8 mouse cellular contexts compared by ENCODE assay signal in genomic region chr8:86746511-86746910, GRCm38 (mm10). TPM values are rescaled to one million over a fixed set of nuclear protein-coding genes. Genes with fewer than 3 reads are reported as not detected.
A peak's percentile ranks its signal among the peaks of the same experiment; 100 is the strongest.
DNase-seq lines count a peak whose midpoint lies in the region; ATAC-seq lines count a peak whose summit lies in the region.

No protein-coding gene starts in this region.

- H3K9ac ChIP-seq in embryonic facial prominence, embryonic 11.5 days (replicated peaks; ENCODE audit: low read length): peak overlapping the region; percentile 99
- peak overlapping the region; percentile 99 for H3K9ac ChIP-seq in hindbrain, embryonic 14.5 days
- peak overlapping the region; percentile 99 for H3K9ac ChIP-seq in liver, embryonic 12.5 days
- H3K9ac ChIP-seq in neural tube, embryonic 15.5 days (replicated peaks): peak overlapping the region; percentile 97

- H3K4me1 ChIP-seq in embryonic facial prominence, embryonic 11.5 days (ENCODE audit: control insufficient read depth, insufficient read depth, low read length): no peaks in the 10 kb centered on the region
- peaks cover 31% of the 10 kb centered on the region for H3K4me1 ChIP-seq in hindbrain, embryonic 14.5 days (replicated peaks; ENCODE audit: control insufficient read depth, insufficient read depth, low read length)
- peaks cover 42% of the 10 kb centered on the region for H3K4me1 ChIP-seq in liver, embryonic 12.5 days
- peaks cover 37% of the 10 kb centered on the region for H3K4me1 ChIP-seq in neural tube, embryonic 15.5 days

- H3K4me2 ChIP-seq in embryonic facial prominence, embryonic 11.5 days (ENCODE audit: low read depth, low read length): peak overlapping the region; percentile 81
- H3K4me2 ChIP-seq in hindbrain, embryonic 14.5 days (replicated peaks): peak overlapping the region; percentile 88
- peak overlapping the region; percentile 81 for H3K4me2 ChIP-seq in liver, embryonic 12.5 days
- peak overlapping the region; percentile 70 for H3K4me2 ChIP-seq in neural tube, embryonic 15.5 days

- no peak for DNase-seq in frontal cortex, postnatal 36 days (ENCODE audit: low spot score in 2 of 2)
- peak; percentile 21 for DNase-seq in embryonic facial prominence, embryonic 11.5 days (ENCODE audit: low spot score)
- DNase-seq in hindbrain, embryonic 14.5 days (ENCODE audit: low spot score): no peak
- no peak for DNase-seq in B cell, adult 2 months

- peak overlapping the region; percentile 69 for H3K4me3 ChIP-seq in embryonic facial prominence, embryonic 11.5 days (ENCODE audit: low read depth, low read length)
- peak overlapping the region; percentile 96 for H3K4me3 ChIP-seq in hindbrain, embryonic 14.5 days (replicated peaks; ENCODE audit: low read length)
- H3K4me3 ChIP-seq in liver, embryonic 12.5 days: peak overlapping the region; percentile 96
- peak overlapping the region; percentile 59 for H3K4me3 ChIP-seq in neural tube, embryonic 15.5 days (replicated peaks)

- H3K36me3 ChIP-seq in embryonic facial prominence, embryonic 11.5 days (replicated peaks; ENCODE audit: control insufficient read depth, insufficient read depth, low read depth, low read length): no peaks in the 10 kb centered on the region
- no peaks in the 10 kb centered on the region for H3K36me3 ChIP-seq in hindbrain, embryonic 14.5 days (replicated peaks; ENCODE audit: control insufficient read depth, insufficient read depth)
- no peaks in the 10 kb centered on the region for H3K36me3 ChIP-seq in liver, embryonic 12.5 days
- H3K36me3 ChIP-seq in neural tube, embryonic 15.5 days: no peaks in the 10 kb centered on the region

- ATAC-seq in frontal cortex, adult (ENCODE audit: low TSS enrichment): peak; percentile 12; the same call in 1 of the 2 replicates
- ATAC-seq in CD4-positive, CD25-positive, alpha-beta regulatory T cell, adult 4 months: peak; percentile 44
- ATAC-seq in embryonic facial prominence, embryonic 11.5 days (replicated peaks; ENCODE audit: insufficient number of reproducible peaks, low FRiP score, low TSS enrichment, low read depth): 0 out of 2 replicates have a peak, but pooled peaks have one; percentile 14
- ATAC-seq in hindbrain, embryonic 14.5 days (ENCODE audit: low FRiP score): peak; percentile 33; the same call in 1 of the 2 replicates
- ATAC-seq in liver, embryonic 12.5 days: peak; percentile 17; the same call in 1 of the 2 replicates
- peak; percentile 22; the same call in 1 of the 2 replicates for ATAC-seq in neural tube, embryonic 15.5 days (ENCODE audit: low FRiP score)

- no peaks in the 10 kb centered on the region for H3K9me3 ChIP-seq in embryonic facial prominence, embryonic 11.5 days (replicated peaks; ENCODE audit: control insufficient read depth, low read length)
- H3K9me3 ChIP-seq in hindbrain, embryonic 14.5 days (ENCODE audit: control insufficient read depth, low read length): no peaks in the 10 kb centered on the region
- H3K9me3 ChIP-seq in liver, embryonic 12.5 days (replicated peaks): no peaks in the 10 kb centered on the region
- no peaks in the 10 kb centered on the region for H3K9me3 ChIP-seq in neural tube, embryonic 15.5 days (replicated peaks)

- H3K27me3 ChIP-seq in embryonic facial prominence, embryonic 11.5 days (ENCODE audit: control insufficient read depth, insufficient read depth, low read length): no peaks in the 10 kb centered on the region
- no peaks in the 10 kb centered on the region for H3K27me3 ChIP-seq in hindbrain, embryonic 14.5 days (ENCODE audit: control insufficient read depth, insufficient read depth, low read length)
- peaks cover 7% of the 10 kb centered on the region for H3K27me3 ChIP-seq in liver, embryonic 12.5 days (replicated peaks)
- H3K27me3 ChIP-seq in neural tube, embryonic 15.5 days (replicated peaks): no peaks in the 10 kb centered on the region

- WGBS in embryonic facial prominence, embryonic 11.5 days: 1% methylated on average over 11 of the region's 11 CpGs
- WGBS in hindbrain, embryonic 14.5 days: 3% methylated on average over 11 of the region's 11 CpGs
- 5% methylated on average over 11 of the region's 11 CpGs for WGBS in liver, embryonic 12.5 days (ENCODE audit: insufficient replicate concordance)
- 3% methylated on average over 11 of the region's 11 CpGs for WGBS in neural tube, embryonic 15.5 days

- H3K27ac ChIP-seq in embryonic facial prominence, embryonic 11.5 days (replicated peaks; ENCODE audit: low read depth, low read length): no peak overlapping the region
- H3K27ac ChIP-seq in hindbrain, embryonic 14.5 days: peak overlapping the region; percentile 98
- H3K27ac ChIP-seq in liver, embryonic 12.5 days: peak overlapping the region; percentile 97
- H3K27ac ChIP-seq in neural tube, embryonic 15.5 days (replicated peaks): peak overlapping the region; percentile 96

RNA-seq across cellular contexts. Expression of gene Siah1a, which starts 0.8 kb away (rescaled TPM):
- polyA plus RNA-seq in CD4-positive, CD25-positive, alpha-beta regulatory T cell, adult 4 months (2017; shearing (Covaris generic)): 1 to 10 TPM; 4.8 to 7.9 TPM
- 74.9 and 84.7 TPM in 2 replicates for polyA plus RNA-seq in embryonic facial prominence, embryonic 11.5 days (2014; fragmentation: Nextera tagmentation; extraction: Ambion mirVana)
- 80.1 and 84.6 TPM in 2 replicates for polyA plus RNA-seq in hindbrain, embryonic 14.5 days (2014; fragmentation: Nextera tagmentation; extraction: Ambion mirVana)
- 20.3 and 21.3 TPM in 2 replicates for polyA plus RNA-seq in liver, embryonic 12.5 days (2016; fragmentation: Nextera tagmentation; extraction: Ambion mirVana)
- 62.9 and 67.9 TPM in 2 replicates for polyA plus RNA-seq in neural tube, embryonic 15.5 days (2015; fragmentation: Nextera tagmentation; extraction: Ambion mirVana)

RNA-seq across cellular contexts. Expression of gene Gm10638, which starts 1.0 kb away (rescaled TPM):
- not detected for polyA plus RNA-seq in CD4-positive, CD25-positive, alpha-beta regulatory T cell, adult 4 months (2017; shearing (Covaris generic))
- 4.3 and 5.2 TPM in 2 replicates for polyA plus RNA-seq in embryonic facial prominence, embryonic 11.5 days (2014; fragmentation: Nextera tagmentation; extraction: Ambion mirVana)
- polyA plus RNA-seq in hindbrain, embryonic 14.5 days (2014; fragmentation: Nextera tagmentation; extraction: Ambion mirVana): 6.5 and 7.1 TPM in 2 replicates
- 1.8 and 2.8 TPM in 2 replicates for polyA plus RNA-seq in liver, embryonic 12.5 days (2016; fragmentation: Nextera tagmentation; extraction: Ambion mirVana)
- polyA plus RNA-seq in neural tube, embryonic 15.5 days (2015; fragmentation: Nextera tagmentation; extraction: Ambion mirVana): 5.5 and 5.9 TPM in 2 replicates
